ENCODE assay signal across 8 mouse cellular contexts in genomic region chr13:48625433-48626184, GRCm38 (mm10). TPM values are rescaled to one million over a fixed set of nuclear protein-coding genes. Genes with fewer than 3 reads are reported as not detected.
A peak's percentile ranks its signal among the peaks of the same experiment; 100 is the strongest.
DNase-seq lines count a peak whose midpoint lies in the region; ATAC-seq lines count a peak whose summit lies in the region.

TSS of gene Ptpdc1 (minus strand) at chr13:48625664.

- ATAC-seq in activated CD4-positive, CD25-positive, alpha-beta regulatory T cell, adult 4 months = peak; percentile 99
- peak; percentile 99 for ATAC-seq in common myeloid progenitor, adult 5-6 weeks (replicated peaks; ENCODE audit: low read depth, poor library complexity, severe bottlenecking)
- ATAC-seq in hindbrain, embryonic 15.5 days (ENCODE audit: low FRiP score, low read depth) = peak; percentile 100

- peak within 1 kb of the TSS; percentile 98 for H3K27ac ChIP-seq in hindbrain, embryonic 15.5 days (replicated peaks)

- H3K4me2 ChIP-seq in hindbrain, embryonic 15.5 days = peak within 1 kb of the TSS; percentile 92

- peak within 1 kb of the TSS; percentile 98 for H3K4me3 ChIP-seq in hindbrain, embryonic 15.5 days

- no peaks in the 10 kb centered on the region for H3K9me3 ChIP-seq in hindbrain, embryonic 15.5 days

- H3K9ac ChIP-seq in hindbrain, embryonic 15.5 days = peak within 1 kb of the TSS; percentile 97

- under 1% methylated on average over 76 of the region's 76 CpGs for WGBS in hindbrain, embryonic 15.5 days

- no peaks in the 10 kb centered on the region for H3K36me3 ChIP-seq in hindbrain, embryonic 15.5 days

- no peaks in the 10 kb centered on the region for H3K27me3 ChIP-seq in hindbrain, embryonic 15.5 days

- DNase-seq in gastrocnemius, adult 18-20 months (ENCODE audit: low spot score) = peak; percentile 97
- peak; percentile 96 to 97 for DNase-seq in layer of hippocampus, postnatal 36 days
- peak; percentile 97 for DNase-seq in lung, postnatal 25 days (ENCODE audit: low spot score)
- DNase-seq in retina, adult 2 months (ENCODE audit: low read depth, low spot score) = peak; percentile 83
- DNase-seq in thymus, postnatal 25 days = peak; percentile 97

- peaks cover 9% of the 10 kb centered on the region for H3K4me1 ChIP-seq in hindbrain, embryonic 15.5 days (replicated peaks)

RNA-seq across cellular contexts. Expression of gene Ptpdc1, which starts in this region (rescaled TPM):
- polyA plus RNA-seq in activated CD4-positive, CD25-positive, alpha-beta regulatory T cell, adult 4 months (2017; shearing (Covaris generic)) = under 1 TPM; 0.22 to 0.50 TPM
- 3.4 and 4.1 TPM in 2 replicates for total RNA-seq in common myeloid progenitor, adult 5-6 weeks (2017)
- 1 to 10 TPM; 3.7 to 3.8 TPM for total RNA-seq in gastrocnemius, adult 18-20 months (2021)
- polyA plus RNA-seq in hindbrain, embryonic 15.5 days (2015; fragmentation: Nextera tagmentation; extraction: Ambion mirVana) = 16.4 and 17.2 TPM in 2 replicates
- total RNA-seq in layer of hippocampus, postnatal 36 days (2021) = 10 to 100 TPM; 42.5 to 47.1 TPM

Comparison
In these comparisons a context has a peak if more than half of its experiments do, and no peak if none do; other contexts are left out.
1. Peak in every context shown above with its lines: DNase-seq, ATAC-seq, H3K4me3 ChIP-seq and H3K27ac ChIP-seq.
2. RNA of gene Ptpdc1 (polyA plus RNA-seq): 16.4 to 17.2 TPM in hindbrain, embryonic 15.5 days; 0.22 to 0.50 TPM in activated CD4-positive, CD25-positive, alpha-beta regulatory T cell, adult 4 months; every median in the first group is over 10 times any median in the second.
3. Peak in ATAC-seq in activated CD4-positive, CD25-positive, alpha-beta regulatory T cell, adult 4 months; RNA of the gene not detected or under 1 TPM.